Mouse (Mus musculus) frontal cortex, adult (tissue): ENCODE data around the gene Ccdc6.

Experiments
- ATAC-seq: cut with Nextera tagmentation; 2 replicates; pipeline ENCODE4 v1.9.2; 2017; ENCODE audit warnings: mild to moderate bottlenecking, moderate library complexity, mixed read lengths; ENCODE audit not compliant: low TSS enrichment

Gene Ccdc6

DNA sequence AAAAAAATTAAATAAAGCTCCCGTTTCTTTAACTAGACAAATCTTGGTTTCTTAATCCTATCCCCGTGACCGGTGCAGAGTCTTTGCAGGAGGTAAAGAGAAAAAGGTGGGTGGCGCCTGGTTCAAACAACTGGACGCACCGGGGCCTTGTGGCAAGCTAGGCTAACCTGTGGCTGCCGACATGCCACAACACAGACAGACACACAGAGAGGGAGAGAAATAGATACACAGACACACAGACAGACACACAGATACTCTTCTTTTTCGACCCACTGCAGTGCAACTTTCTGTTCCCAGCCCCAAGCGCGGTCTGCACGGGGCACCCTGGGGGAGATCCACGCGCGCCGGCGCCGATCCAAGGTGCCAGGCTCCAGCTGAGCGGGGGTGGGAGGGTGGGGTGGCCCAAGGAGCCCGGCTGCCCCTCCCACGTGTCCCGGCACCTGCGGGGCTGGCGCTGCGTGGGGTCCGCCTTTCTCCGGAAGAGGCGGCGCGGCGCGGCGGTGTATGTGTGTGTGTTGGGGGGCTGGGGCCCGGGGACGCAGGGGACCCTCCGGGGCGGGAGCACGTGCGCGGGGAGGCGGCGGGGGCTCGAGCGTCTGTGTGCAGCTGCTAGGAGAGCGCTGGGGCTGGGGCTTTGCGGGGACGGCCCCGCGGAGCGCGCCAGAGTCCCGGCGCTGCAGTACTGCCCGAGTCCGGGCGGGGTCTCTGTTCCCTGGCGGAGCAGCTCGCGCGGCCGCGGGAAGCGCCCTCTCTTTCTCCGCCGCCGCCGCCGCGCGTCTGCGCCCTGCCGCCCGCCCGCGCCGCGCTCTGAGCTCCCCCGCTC is at the start of gene Ccdc6:
TSS of gene Ccdc6 (plus strand) at position 756 of the 823 bp plus-strand sequence.
- ATAC-seq, result peak; percentile 62

DNA sequence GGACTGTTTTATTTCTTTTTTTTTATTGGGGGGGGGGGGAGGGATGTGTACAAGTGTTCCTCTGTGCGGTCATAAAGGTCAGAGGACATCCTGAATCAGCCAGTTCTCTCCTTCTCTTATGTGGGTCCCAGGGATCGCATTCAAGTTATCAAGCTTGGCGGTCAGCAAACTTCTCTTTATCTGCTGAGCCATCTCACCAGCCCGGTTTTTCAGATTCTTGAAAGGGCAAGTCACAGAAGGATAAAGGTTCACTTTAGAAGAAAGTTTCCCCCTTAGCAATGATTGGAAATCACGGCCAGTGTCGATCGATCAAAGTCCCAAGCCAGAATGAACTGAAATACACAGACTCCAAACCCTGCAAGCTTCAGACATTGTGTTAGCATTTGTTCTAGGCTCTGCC is 47.1 kb upstream of the Ccdc6 start:
- ATAC-seq, result no peak

DNA sequence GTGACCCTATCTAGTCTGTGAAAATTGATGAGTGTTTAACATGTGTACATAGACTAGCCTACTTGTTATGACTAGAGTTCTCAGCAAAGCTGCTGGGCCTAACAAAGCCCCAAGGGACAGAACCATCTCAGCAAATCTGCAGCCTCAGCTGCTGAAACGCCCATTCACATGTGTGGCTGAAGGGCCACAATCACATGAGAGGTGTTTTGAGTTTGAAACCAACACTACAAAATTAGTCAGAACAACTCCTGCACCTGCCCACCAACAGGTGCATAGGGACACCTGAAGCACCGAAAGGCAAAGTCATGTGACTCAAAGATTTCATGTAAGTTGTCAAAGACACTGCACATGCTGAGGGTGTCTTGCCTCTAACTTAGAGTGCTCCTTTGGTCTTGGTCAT is 41.6 kb upstream of the Ccdc6 start:
- no peak for ATAC-seq

DNA sequence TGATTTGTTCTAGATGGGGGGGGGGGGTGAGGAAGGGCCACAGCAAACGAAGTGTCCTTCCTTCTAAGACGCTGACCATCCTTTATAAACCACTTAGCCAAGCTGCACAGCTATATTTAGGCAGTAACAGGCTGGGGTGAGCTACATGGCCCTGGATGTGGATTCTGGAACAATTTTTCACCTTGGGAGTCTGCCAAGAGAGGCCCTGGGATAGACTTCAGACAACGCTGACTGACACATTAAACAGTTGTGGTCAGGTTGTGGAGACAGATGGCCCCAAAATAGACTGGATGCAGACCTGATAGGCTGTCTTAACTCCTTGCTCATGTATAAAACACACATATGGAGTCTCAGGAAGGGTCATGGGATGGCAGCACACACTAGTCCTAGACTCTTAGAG is 39.9 kb upstream of the Ccdc6 start:
- no peak for ATAC-seq

DNA sequence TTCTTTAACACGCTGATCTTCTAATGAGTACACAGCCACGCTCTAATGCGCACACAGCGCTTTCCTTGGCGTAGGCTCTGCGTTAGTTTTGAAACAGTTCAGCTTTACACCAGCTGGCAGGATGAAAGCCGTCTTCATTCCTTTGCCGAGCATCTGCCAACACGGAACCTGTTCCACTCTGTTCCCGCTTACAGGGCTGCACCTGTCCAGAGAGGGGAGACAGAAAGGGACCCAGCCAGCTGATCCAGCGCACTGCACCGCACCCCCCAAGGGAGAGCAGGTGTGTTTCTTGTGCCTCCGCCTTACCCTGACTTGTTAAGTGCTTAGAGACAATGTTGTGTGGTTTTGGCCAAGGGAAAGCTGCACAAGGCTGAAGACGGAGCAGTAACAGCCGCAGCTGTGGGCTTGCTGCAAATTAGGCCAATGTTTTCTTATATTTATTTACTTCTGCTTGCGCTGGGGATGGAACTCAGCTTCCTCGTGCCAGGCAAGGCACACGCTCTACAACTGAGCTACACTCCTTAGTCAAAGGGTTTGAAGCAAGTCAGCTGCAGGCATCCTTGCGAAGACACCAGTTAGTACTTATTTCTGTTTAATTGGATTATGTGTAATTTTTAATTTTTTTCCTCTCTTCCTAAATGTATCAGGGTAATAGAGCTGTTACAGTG is 36.8 kb upstream of the Ccdc6 start:
- peak; percentile 84 for ATAC-seq

DNA sequence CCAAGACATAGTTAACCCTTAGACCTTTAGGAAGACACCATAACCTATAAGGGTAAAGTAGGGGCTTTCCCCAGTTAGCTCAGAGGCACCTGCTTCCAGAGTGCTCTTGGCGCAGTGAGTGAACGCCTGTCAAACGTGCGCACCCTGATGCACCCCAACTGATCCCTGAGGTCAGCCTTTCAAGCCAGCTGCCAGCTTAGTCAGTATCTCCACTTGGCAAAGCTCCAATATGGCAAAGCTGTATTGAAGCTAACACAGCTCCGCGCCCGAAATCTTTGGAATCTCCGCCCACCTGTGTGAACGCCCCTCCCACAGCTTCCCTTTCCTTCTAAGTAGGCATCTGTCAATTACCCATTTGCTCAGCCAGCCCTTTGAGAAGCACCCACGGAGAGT is 36.2 kb upstream of the Ccdc6 start:
- 0 out of 2 replicates have a peak, but pooled peaks have one; percentile 31 for ATAC-seq

DNA sequence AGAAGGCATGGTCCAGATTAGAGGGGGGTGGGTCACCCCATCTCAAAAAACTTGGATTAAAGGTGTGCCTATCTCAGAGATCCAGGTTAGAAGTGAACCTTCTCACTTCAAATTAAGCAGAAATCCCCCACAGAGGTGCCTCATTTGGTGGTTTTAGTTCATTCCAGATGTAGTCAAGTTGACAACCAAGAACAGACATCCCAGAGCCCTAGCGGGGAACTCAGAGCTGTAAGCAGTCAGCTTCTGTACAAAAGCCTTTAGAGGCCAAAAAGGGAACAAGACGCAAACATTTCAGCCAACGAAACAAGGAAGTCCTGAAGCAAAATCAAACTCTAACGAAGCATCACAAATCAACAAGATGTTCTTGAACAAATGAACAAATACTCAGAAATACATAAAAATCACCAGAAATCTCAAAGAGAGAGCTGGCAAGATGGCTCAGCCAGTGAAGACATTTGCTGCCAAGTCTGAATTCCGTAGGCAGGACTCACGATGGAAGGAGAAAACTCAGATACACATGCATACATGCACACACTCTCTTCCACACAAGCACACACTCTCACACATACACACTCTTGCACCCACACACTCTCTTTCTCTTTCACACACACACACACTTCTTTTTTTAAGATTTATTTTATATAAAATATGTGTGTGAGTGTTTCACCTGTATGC is 32.9 kb upstream of the Ccdc6 start:
- ATAC-seq, result peak; percentile 71

DNA sequence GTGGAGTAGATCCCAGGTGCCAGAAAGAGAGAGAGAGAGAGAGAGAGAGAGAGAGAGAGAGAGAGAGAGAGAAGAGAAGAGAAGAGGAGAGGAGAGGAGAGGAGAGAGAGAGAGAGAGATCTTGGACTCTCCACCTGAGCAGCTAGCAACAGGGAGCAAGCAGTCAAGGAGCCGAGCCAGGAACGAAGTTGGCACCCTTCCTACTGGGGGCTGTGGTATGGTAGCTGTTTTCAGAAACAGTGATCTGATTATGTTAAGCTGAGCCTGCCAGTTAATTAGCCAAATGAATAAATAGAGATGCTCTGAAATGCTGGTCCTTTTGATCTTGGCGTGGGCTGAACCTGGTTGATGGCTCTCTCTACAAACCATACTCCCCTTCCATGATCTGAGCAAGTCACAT is 31.7 kb upstream of the Ccdc6 start:
- no peak for ATAC-seq

DNA sequence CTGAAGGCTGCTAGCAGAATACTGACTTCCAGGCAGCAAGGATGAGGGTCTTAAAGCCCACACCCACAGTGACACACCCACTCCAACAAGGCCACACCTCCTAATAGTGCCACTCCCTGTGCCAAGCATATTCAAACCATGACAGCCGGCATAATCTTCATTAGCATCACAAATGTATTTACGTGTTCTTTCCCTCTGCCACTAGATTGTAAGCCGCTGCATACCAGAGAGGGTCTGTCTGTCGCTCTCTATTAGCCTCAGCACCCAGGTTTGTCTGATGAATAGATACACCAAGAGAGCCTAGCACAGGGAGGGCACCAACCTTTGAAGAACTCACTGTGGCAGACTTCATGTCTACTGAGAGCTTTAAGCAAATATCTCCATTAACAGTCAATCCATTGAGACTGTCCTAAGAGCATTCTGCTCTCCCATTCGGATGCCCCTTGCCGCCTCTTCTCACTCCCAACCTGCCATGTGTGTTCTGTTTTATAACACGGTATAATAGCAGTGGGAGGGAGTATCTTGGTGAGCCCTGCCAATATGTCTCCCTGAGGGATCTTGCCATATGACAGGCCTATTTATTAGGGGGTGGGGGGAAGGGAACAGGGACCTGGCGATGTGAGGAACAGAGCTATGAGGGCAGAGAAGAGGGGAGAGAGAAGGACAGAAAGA is 30.3 kb upstream of the Ccdc6 start:
- no peak for ATAC-seq

DNA sequence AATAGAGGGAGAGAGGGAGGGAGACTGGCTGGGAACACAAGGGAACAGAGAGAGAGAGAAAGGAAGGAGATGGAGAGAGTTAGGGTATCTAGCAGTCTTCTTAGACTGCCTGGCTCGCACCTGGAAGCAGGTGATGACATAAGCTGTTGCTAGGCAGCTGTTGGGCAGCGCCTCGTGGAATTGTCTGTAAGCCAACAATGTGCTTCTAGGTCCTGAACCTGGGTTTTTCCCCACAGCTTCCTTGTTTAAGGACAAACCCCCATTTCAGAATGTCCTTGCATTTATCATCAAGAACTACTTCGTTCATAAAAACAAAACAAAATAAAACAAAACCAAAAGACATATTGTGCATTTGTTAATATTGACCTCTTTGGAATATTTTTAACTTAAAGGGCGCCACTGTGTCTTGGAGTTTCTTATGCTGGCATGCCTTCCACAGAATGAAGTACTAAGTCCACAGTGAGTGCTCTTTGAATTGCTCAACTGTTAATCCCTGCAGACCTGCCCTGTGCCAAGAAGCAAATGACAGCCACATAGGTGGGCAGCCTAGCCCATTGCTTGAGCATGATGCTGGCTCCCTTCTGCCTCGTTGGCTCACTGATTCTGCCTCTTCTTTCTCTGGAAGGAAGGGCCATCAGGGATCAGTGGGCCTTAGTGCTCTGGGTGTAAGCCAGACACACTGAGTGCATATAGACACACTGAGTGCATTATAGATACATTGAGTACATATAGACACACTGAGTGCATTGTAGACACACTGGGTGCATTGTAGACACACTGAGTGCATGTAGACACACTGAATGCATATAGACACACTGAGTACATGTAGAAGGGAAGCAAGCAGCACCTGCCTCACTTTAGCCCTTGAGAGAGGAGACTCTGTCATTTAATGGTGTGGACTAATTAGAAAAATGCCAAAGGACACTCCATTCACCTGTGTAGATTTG is 29.5 kb upstream of the Ccdc6 start:
- ATAC-seq, result no peak

DNA sequence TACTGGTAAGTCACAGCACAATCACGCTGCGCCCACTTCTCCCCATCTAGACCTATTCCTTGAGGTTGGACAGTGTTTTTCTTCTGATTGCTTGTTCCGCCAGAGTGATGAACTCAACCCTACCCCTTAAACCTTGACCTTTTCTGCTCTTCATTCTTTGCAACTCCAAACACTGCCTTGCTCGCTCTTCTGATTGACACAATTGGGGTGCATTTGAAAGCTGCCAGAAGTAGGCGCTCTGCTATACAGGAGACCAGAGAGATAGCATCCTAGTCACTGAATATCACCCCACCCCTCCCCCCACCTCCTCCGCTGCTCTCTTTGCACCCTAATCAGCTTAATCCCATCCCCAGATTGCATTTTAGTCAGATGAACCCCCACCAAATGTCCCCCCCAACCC is 27.6 kb upstream of the Ccdc6 start:
- ATAC-seq, result no peak

DNA sequence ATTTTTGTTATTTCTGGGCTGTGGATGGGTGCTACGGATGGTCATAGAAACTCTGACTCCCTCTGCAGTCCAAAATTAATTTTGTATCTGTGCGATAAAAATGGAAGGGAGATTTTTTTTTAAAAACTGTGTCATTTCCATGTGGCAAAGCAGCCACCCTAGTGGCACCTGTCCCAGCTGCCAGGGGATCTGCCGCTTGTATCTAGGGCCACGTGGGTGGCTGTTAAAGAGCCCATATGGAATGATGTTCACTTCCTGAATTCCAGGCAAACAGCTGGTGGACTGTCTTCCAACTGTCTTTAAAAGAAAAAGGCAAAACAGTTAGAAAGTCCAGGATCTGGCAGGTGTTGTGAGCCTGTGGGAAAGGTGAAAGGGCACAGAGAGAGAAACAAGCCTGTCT is 25.6 kb upstream of the Ccdc6 start:
- peak; percentile 94 for ATAC-seq

DNA sequence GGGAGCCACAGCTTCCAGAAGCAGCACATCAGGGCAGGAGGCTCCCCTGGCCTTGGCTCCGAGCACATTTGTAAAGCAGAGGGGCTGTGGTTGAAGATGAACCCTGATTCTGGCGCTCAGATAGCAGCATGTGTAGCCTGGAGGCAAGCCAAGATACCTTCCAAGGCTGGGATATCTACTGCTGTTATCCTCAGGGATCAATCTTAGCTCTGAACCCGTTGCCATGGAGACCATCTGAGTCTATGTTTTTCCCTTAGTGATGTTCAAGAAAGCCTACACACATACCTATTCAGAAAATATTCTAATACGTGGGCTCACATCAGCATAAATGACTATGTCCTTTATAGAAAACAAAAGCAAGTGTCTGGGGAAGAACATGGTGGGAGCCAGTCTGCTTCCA is 19.5 kb upstream of the Ccdc6 start:
- ATAC-seq, result peak; percentile 64; the same call in 1 of the 2 replicates

DNA sequence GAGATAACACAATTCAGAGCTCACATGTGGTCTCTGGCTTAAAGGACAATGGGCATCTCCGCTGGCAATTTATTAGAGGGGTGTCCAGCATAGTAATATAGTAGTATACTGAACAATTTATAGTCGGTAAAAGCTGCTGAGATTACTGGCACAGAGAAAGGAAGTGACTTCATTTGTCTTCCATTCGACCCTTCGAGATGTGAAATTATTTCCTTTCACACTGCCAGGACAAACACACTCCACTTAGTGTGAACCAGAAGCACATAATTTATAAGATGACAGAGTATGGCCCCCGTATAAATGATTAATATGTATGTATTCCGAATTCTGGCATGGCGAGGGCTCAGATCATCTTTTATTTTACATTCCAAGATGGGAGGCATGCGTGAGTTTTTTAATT is 16.0 kb upstream of the Ccdc6 start:
- ATAC-seq, result no peak

DNA sequence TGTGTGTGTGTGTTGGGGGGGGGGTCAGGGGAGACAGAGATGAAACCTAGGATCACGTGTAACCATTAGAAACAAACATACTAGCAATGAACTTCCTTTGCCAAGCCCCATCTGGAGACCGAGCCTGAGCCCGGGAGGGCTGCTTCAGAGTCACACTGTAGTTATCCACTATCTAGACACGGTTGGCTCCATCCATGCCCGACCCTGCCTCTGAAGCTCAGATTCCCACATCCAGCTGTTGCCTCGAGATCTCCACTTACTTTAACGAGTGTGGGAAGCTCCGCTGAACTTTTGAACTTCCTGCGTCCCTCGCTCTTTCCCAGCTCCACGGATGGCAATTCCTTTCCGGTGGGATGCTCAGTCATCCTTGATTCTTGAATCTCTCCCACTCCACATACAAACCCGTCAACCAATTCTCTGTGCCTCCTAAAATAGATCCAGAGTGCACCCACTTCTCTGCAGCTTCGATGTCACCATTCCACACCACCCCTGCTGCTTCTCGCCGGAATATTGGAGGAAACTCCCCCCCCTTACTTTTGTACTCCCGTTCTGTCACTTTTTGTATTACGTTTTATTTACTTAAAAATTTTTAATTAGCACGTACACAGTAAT is 15.3 kb upstream of the Ccdc6 start:
- no peak for ATAC-seq

DNA sequence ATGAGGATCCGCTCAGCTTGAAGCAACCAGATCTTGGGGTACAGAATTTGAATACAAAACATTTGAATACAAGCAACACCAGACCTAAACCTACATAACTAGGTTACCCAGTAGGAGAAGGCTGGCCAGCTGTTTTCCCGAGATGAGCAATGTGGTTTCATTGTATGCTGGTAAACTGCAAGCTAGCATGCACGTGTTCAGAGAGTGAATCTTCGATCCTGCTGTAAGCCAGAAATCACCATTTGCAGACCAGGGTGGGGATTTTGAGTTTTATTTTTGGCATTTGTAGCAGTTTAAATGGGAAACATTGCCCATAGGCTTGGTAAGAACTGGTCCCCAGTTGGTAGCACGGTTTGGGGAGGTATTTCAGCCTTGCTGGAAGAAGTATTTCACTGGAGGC is 13.7 kb upstream of the Ccdc6 start:
- no peak for ATAC-seq

DNA sequence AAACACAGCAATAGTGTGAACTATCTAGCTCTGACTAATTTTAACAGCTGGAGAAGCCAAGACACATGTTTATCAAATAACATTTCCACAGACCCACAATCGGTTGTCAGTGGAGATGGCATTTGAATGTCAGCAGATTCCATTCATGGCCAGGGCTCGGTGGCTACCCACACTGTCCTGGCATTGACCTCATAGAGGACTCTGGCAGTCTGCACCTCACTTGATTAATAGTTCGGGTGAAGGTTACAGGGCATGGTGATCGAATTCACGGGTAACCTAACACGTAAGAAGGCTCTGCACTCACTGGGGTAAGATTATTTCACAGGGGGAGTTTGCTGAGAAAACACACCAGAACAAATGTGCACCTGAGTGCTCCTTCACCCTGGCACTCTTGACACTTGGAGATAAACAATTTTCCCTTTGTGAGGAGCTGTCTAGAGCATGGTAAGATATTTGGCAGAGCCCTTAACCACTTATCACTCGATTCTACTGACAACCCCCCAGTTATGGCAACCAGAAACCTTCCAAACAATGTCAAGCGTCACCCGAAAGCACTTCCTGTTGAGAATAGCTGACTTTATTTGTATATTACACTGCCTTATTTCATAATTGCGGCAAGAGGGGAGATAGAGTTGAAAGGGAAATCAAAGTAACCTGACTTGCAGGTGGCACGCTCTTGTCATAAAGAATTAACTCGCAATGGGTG is 11.5 kb upstream of the Ccdc6 start:
- ATAC-seq, result no peak

DNA sequence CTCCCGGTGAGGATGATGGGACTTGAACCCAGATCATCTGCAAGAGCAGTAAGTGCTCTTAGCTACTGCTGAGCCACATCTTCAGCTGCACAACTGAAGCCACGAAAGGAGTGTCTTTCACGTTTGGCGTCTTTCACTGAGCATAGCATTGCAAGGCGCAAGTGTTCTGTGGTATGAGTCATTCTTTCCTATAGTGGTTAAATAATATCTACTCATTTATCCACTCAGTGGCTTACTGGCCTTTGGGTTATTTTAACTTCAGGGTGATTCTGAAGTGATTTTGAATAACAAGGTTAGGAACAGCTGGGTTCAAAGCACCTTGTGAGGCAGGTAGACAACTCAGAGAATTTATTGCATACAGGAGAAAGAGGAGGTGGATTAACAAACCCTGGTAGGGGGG is 8.1 kb upstream of the Ccdc6 start:
- ATAC-seq, result no peak

DNA sequence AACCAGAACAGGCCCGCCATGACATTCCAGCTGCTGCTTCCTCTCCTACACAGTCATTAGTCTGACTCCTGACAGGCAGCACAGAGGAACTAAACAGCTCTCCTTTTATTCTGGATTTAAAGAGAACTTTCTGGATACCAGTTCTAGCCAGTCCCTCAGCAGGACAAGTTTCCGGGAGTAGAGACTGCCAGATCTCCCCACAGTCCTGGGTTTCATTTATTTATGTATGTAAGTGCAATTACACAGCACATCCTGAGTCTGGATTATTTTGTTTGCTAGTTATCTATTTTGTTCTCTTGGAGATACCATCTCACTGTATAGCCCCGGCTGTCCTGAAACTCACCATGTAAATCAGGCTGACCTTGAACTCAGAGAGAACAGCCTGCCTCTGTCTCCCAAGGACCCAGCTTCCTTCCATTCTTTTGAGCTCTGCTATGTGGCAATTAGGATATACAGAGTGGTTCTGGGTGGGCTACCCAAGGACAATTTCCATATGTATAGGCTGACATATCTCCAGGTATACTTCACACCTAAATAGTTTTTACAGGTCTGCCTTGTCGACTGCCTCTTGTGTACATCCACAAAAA is 5.0 kb upstream of the Ccdc6 start:
- no peak for ATAC-seq

DNA sequence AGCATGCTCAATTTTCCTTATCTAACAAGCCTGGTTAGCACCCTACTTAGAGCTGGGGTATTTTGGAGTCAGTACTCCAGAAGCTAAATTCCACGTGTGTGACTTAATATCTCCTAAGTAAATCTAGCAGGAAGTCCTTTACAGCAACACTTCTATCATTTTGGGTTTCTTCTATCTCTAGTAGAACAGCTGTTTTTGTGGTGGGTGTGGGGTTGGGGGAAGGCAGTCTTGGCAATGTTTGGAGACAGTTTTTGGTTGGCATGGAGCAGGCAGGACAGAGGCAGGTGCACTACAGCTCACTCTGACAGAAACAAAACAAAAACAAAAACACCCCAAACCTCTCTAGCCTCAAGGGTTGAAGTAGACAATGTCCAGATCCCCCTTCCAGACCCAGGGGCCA is 3.1 kb upstream of the Ccdc6 start:
- ATAC-seq, result no peak
